Mouse (Mus musculus): ENCODE data around the gene Plb1. TPM values are rescaled to one million over a fixed set of nuclear protein-coding genes. Genes with fewer than 3 reads are reported as not detected.

Plb1 gene
- polyA plus RNA-seq, 1 experiment from 2014 or later = not detected

DNA sequence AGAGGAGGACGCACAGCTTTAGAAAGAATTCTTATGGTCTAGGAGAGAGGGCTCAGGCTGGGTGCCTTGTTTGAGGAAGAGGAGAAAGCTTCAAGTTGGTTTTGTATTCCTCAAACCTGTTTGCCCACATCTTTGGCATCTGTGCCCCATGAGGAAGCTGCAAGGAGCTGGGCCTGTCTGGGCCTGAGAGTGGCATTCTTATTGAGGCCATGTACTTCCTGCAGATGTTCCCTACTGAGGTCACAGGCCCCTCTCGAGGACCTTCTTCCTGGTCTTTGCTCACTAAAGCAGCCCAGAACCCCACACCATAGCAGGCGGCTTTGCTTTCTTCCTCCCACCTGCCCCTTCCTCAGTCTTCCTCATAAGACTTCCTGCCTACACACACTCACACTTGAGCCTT lies 33.4 kb upstream of the Plb1 start:
- ATAC-seq (ENCODE audit: low FRiP score, low TSS enrichment) (no peak), DNase-seq (no peak)
- Histone ChIP-seq H3K27ac (replicated peaks; ENCODE audit: low read depth, low read length) (no peak overlapping the region), H3K27me3 (ENCODE audit: control insufficient read depth, insufficient read depth, low read length) (no peaks in the 10 kb centered on the region), H3K9ac (replicated peaks; ENCODE audit: low read length) (no peak overlapping the region), H3K4me3 (replicated peaks; ENCODE audit: low read depth, low read length) (no peak overlapping the region), H3K9me3 (ENCODE audit: control insufficient read depth, low read length) (no peaks in the 10 kb centered on the region), H3K36me3 (ENCODE audit: control insufficient read depth, insufficient read depth, low read length) (no peaks in the 10 kb centered on the region), H3K4me2 (ENCODE audit: low read length) (no peak overlapping the region), H3K4me1 (ENCODE audit: control insufficient read depth, insufficient read depth, low read length) (no peaks in the 10 kb centered on the region)
- 77% methylated on average over 3 of the region's 3 CpGs for WGBS

DNA sequence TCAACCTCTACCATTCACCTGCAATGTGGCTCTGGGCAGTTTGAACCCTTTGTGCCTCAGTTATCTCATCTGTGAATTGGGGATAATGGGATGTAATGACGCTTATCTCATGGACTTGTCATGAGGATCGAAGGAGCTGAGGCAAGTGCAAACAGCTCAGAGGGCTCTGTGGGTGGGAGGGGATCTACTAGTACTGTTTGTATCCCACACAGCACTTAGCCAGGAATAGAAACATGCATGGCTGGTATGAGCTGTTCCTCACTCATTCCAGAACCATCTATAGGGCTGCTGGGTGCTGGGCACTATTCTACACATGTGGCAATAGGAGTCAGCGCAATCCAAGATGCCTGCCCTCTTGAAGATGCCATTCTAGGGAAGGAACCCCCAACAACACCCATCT lies 32.9 kb upstream of the Plb1 start:
- Histone ChIP-seq H3K4me2 (ENCODE audit: low read length) (no peak overlapping the region), H3K9ac (replicated peaks; ENCODE audit: low read length) (no peak overlapping the region), H3K27me3 (ENCODE audit: control insufficient read depth, insufficient read depth, low read length) (no peaks in the 10 kb centered on the region), H3K27ac (replicated peaks; ENCODE audit: low read depth, low read length) (no peak overlapping the region), H3K9me3 (ENCODE audit: control insufficient read depth, low read length) (no peaks in the 10 kb centered on the region), H3K36me3 (ENCODE audit: control insufficient read depth, insufficient read depth, low read length) (no peaks in the 10 kb centered on the region), H3K4me3 (replicated peaks; ENCODE audit: low read depth, low read length) (no peak overlapping the region), H3K4me1 (ENCODE audit: control insufficient read depth, insufficient read depth, low read length) (no peaks in the 10 kb centered on the region)
- ATAC-seq (ENCODE audit: low FRiP score, low TSS enrichment) (no peak), DNase-seq (no peak)
- 95% methylated on average over 3 of the region's 3 CpGs for WGBS

DNA sequence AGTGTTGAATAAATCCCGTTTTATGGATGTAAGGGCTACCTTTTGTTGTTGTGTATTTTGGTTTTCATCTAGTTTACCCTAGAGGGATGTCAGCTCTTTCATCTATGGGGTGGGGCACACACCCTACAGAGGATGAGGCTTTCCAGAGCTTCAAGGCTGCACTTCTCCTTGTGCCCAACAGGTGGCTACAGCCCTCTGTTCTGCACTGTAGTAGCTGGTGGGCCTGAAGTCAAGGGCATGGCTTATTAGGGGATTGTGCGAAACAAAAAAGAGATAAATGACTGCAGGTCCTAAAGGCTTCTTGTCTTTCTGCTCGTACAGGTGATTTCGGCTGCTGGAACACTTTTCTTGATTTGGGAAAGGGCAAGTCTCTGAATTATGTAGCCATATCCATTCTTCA lies 27.9 kb upstream of the Plb1 start:
- H3K9me3 ChIP-seq (ENCODE audit: control insufficient read depth, low read length) = no peaks in the 10 kb centered on the region
- no peak overlapping the region for H3K27ac ChIP-seq (replicated peaks; ENCODE audit: low read depth, low read length)
- no peaks in the 10 kb centered on the region for H3K27me3 ChIP-seq (ENCODE audit: control insufficient read depth, insufficient read depth, low read length)
- no peak for ATAC-seq (ENCODE audit: low FRiP score, low TSS enrichment)
- no peak overlapping the region for H3K4me3 ChIP-seq (replicated peaks; ENCODE audit: low read depth, low read length)
- DNase-seq = no peak
- WGBS = 79% methylated on average over 4 of the region's 4 CpGs
- H3K9ac ChIP-seq (replicated peaks; ENCODE audit: low read length) = no peak overlapping the region
- H3K36me3 ChIP-seq (ENCODE audit: control insufficient read depth, insufficient read depth, low read length) = no peaks in the 10 kb centered on the region
- H3K4me2 ChIP-seq (ENCODE audit: low read length) = no peak overlapping the region
- no peaks in the 10 kb centered on the region for H3K4me1 ChIP-seq (ENCODE audit: control insufficient read depth, insufficient read depth, low read length)

DNA sequence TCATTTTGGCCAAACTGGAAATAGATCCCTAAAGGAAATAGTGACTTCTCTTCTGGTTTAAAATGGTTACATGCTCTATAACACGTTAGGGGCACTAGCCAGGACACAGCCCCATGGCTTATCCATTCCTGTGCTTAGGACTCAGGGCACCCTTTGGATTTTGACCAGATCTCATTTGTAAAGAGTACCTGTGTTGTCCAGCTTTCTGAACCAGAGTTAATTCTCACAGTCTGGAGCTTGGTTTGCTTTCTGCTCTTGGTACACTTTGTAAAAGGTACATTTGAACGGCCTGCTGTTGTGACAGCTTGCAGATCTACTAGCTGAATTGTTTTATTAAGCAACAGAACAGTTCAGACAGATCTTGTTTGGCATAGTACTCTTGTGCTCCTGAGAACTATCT lies 25.8 kb upstream of the Plb1 start:
- ATAC-seq (ENCODE audit: low FRiP score, low TSS enrichment) = no peak
- DNase-seq = no peak
- Histone ChIP-seq H3K27ac (replicated peaks; ENCODE audit: low read depth, low read length) (no peak overlapping the region), H3K9me3 (ENCODE audit: control insufficient read depth, low read length) (no peaks in the 10 kb centered on the region), H3K27me3 (ENCODE audit: control insufficient read depth, insufficient read depth, low read length) (no peaks in the 10 kb centered on the region), H3K36me3 (ENCODE audit: control insufficient read depth, insufficient read depth, low read length) (no peaks in the 10 kb centered on the region), H3K4me1 (ENCODE audit: control insufficient read depth, insufficient read depth, low read length) (no peaks in the 10 kb centered on the region), H3K4me2 (ENCODE audit: low read length) (no peak overlapping the region), H3K4me3 (replicated peaks; ENCODE audit: low read depth, low read length) (no peak overlapping the region), H3K9ac (replicated peaks; ENCODE audit: low read length) (no peak overlapping the region)
- WGBS = 81% methylated on average over 2 of the region's 2 CpGs

DNA sequence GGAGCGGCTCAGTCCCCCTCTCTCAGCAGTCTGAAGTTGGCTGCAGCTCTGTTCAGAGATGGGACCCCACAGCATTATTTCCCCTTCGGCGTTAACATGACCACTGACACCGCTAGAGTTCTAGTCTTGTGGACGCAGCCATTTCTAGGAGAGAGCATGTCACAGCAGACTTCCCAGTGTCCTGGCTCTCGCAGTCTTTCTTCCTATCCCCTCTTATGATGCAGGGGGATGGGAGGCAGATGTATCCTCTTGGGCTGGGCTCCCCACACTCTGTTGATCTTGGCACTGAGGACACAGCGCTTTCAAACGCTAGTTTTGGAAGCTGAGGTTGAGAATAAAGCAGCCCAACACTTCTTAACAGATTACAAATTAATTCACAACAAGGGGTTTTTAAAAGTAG lies 24.0 kb upstream of the Plb1 start:
- no peak overlapping the region for H3K27ac ChIP-seq (replicated peaks; ENCODE audit: low read depth, low read length)
- WGBS = 85% methylated on average over 8 of the region's 8 CpGs
- H3K9me3 ChIP-seq (ENCODE audit: control insufficient read depth, low read length) = no peaks in the 10 kb centered on the region

DNA sequence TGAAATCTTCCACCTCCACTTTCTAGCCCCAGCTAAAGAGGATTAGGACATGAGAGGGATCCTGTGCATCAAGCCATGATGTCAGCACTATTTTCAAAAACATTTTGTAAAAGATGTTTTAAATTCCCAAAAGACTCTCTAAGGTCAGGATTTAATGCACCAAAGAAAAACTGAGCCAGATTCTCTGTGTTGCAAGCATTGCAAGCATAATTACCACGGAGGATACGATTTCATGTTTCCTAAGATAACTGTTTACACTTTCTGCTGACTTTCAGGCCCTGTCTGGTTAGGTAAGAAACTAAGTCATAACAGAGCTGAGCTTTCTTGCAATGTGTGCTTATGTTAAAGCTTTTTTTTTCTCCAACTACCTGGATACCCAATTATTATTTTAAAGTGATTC lies 21.5 kb upstream of the Plb1 start:
- H3K36me3 ChIP-seq (ENCODE audit: control insufficient read depth, insufficient read depth, low read length) = no peaks in the 10 kb centered on the region
- no peaks in the 10 kb centered on the region for H3K4me1 ChIP-seq (ENCODE audit: control insufficient read depth, insufficient read depth, low read length)
- no peak overlapping the region for H3K4me2 ChIP-seq (ENCODE audit: low read length)
- ATAC-seq (ENCODE audit: low FRiP score, low TSS enrichment) (no peak), DNase-seq (no peak)
- no peaks in the 10 kb centered on the region for H3K9me3 ChIP-seq (ENCODE audit: control insufficient read depth, low read length)
- H3K27me3 ChIP-seq (ENCODE audit: control insufficient read depth, insufficient read depth, low read length) = no peaks in the 10 kb centered on the region
- no peak overlapping the region for H3K4me3 ChIP-seq (replicated peaks; ENCODE audit: low read depth, low read length)
- H3K27ac ChIP-seq (replicated peaks; ENCODE audit: low read depth, low read length) = no peak overlapping the region
- 40% methylated on average over 2 of the region's 2 CpGs for WGBS
- H3K9ac ChIP-seq (replicated peaks; ENCODE audit: low read length) = no peak overlapping the region

More for the DNA sequence above, 24.0 kb upstream of the Plb1 start:
- no peaks in the 10 kb centered on the region for H3K4me1 ChIP-seq (ENCODE audit: control insufficient read depth, insufficient read depth, low read length)
- no peak overlapping the region for H3K4me3 ChIP-seq (replicated peaks; ENCODE audit: low read depth, low read length)
- H3K9ac ChIP-seq (replicated peaks; ENCODE audit: low read length) = no peak overlapping the region
- H3K4me2 ChIP-seq (ENCODE audit: low read length) = no peak overlapping the region
- no peak for ATAC-seq (ENCODE audit: low FRiP score, low TSS enrichment)
- no peak for DNase-seq
- no peaks in the 10 kb centered on the region for H3K27me3 ChIP-seq (ENCODE audit: control insufficient read depth, insufficient read depth, low read length)
- no peaks in the 10 kb centered on the region for H3K36me3 ChIP-seq (ENCODE audit: control insufficient read depth, insufficient read depth, low read length)

DNA sequence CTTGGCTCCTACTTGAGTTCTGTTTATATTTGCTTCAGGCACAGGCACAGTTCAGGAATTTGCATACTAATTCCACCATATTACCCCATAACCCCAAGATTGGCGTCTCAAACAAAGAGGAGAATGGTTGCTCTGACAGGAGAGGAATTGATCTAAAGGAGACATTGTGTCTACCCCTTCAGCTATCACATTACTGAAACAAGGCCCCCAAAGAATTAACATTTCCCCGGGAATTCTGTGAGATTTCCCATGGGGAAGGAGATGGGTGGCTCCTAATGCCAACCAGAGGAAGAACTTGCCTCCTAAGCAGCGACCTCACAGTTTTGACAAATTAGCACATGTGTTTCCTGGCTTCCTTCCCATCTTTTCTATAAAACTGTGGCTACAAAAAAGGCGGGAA lies 18.8 kb upstream of the Plb1 start:
- no peaks in the 10 kb centered on the region for H3K36me3 ChIP-seq (ENCODE audit: control insufficient read depth, insufficient read depth, low read length)
- H3K27me3 ChIP-seq (ENCODE audit: control insufficient read depth, insufficient read depth, low read length) = no peaks in the 10 kb centered on the region
- no peaks in the 10 kb centered on the region for H3K4me1 ChIP-seq (ENCODE audit: control insufficient read depth, insufficient read depth, low read length)
- no peak overlapping the region for H3K4me3 ChIP-seq (replicated peaks; ENCODE audit: low read depth, low read length)
- ATAC-seq (ENCODE audit: low FRiP score, low TSS enrichment) (no peak), DNase-seq (no peak)
- no peak overlapping the region for H3K4me2 ChIP-seq (ENCODE audit: low read length)
- H3K9me3 ChIP-seq (ENCODE audit: control insufficient read depth, low read length) = no peaks in the 10 kb centered on the region
- no peak overlapping the region for H3K9ac ChIP-seq (replicated peaks; ENCODE audit: low read length)
- H3K27ac ChIP-seq (replicated peaks; ENCODE audit: low read depth, low read length) = no peak overlapping the region
- 43% methylated on average over 4 of the region's 4 CpGs for WGBS

DNA sequence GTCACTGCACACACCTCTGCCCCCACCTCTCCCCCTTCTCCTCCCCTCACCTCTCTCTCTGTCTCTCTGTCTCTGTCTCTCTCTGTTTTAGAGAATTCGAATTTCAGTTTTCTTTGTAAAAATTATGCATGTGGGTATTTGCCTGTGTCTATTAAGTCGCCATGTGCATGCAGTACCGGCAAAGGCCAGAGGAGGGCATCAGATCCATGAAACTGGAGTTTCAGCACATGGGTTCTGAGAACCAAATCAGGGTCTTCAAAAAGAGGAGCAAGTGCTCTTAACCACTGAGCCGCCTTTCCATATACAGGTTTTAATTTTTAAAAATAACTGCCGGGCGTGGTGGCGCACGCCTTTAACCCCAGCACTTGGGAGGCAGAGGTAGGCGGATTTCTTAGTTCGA lies 17.0 kb upstream of the Plb1 start:
- ATAC-seq (ENCODE audit: low FRiP score, low TSS enrichment) (no peak), DNase-seq (peak; percentile 31)
- WGBS = 77% methylated on average over 10 of the region's 10 CpGs

DNA sequence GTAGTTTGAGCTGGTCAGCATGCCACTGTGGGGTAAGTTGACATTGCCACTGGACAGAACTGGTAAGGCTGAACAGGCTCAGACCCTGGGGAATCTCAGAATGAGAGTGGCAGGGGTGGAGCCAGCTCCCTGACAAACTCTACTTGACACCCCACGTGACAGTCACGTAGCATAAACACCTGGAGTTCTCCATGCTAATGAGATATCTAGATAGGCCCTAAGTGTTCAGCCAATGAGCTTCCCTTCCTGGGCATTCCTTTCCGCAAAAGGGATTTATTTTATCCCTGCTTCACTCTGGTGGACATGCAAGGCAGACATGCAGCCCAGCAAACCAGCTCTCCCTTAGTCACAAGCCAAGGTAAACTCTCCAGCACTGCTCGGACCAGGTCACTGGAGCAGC lies 16.0 kb upstream of the Plb1 start:
- H3K27me3 ChIP-seq (ENCODE audit: control insufficient read depth, insufficient read depth, low read length) = no peaks in the 10 kb centered on the region
- DNase-seq = no peak
- no peaks in the 10 kb centered on the region for H3K4me1 ChIP-seq (ENCODE audit: control insufficient read depth, insufficient read depth, low read length)
- no peak overlapping the region for H3K27ac ChIP-seq (replicated peaks; ENCODE audit: low read depth, low read length)
- H3K36me3 ChIP-seq (ENCODE audit: control insufficient read depth, insufficient read depth, low read length) = no peaks in the 10 kb centered on the region
- H3K9ac ChIP-seq (replicated peaks; ENCODE audit: low read length) = no peak overlapping the region
- ATAC-seq (ENCODE audit: low FRiP score, low TSS enrichment) = no peak
- 67% methylated on average over 4 of the region's 4 CpGs for WGBS
- no peak overlapping the region for H3K4me2 ChIP-seq (ENCODE audit: low read length)
- no peaks in the 10 kb centered on the region for H3K9me3 ChIP-seq (ENCODE audit: control insufficient read depth, low read length)
- no peak overlapping the region for H3K4me3 ChIP-seq (replicated peaks; ENCODE audit: low read depth, low read length)

More for the DNA sequence above, 17.0 kb upstream of the Plb1 start:
- no peak overlapping the region for H3K4me2 ChIP-seq (ENCODE audit: low read length)
- no peaks in the 10 kb centered on the region for H3K4me1 ChIP-seq (ENCODE audit: control insufficient read depth, insufficient read depth, low read length)
- H3K36me3 ChIP-seq (ENCODE audit: control insufficient read depth, insufficient read depth, low read length) = no peaks in the 10 kb centered on the region
- no peak overlapping the region for H3K27ac ChIP-seq (replicated peaks; ENCODE audit: low read depth, low read length)
- H3K4me3 ChIP-seq (replicated peaks; ENCODE audit: low read depth, low read length) = no peak overlapping the region
- H3K9me3 ChIP-seq (ENCODE audit: control insufficient read depth, low read length) = no peaks in the 10 kb centered on the region
- H3K9ac ChIP-seq (replicated peaks; ENCODE audit: low read length) = no peak overlapping the region
- no peaks in the 10 kb centered on the region for H3K27me3 ChIP-seq (ENCODE audit: control insufficient read depth, insufficient read depth, low read length)

Measured in midbrain, embryonic 14.5 days (tissue).